Mouse (Mus musculus) liver, postnatal 0 days (tissue): ENCODE measurements at regions not wholly inside any gene's neighbourhood (a gene's known extent, or its start where the extent isn't known, plus 50 kb on each side); places are given as distances from the start of the nearest gene placed in this dataset.

ENCODE experiments used
- ATAC-seq: fragments of 200-750 bp; cut with Nextera tagmentation; 2 replicates; pipeline ENCODE4 v1.8.0; 2017; ENCODE audit warnings: mild to moderate bottlenecking, moderate library complexity
- DNase-seq: peaks from one replicate; pipeline ENCODE4 v3.0.0-alpha.2; 2016
- H3K27ac ChIP-seq: fragments of 300-500 bp; sonication (generic); 2 replicates; pipeline ENCODE4 v1.5.1; 2014; ENCODE audit warnings: antibody characterized with exemption, moderate library complexity, mild to moderate bottlenecking, low read depth
- H3K27me3 ChIP-seq: fragments of 300-500 bp; sonication (generic); 2 replicates; pipeline ENCODE4 v1.6.1; 2014; ENCODE audit warnings: low read length, control low read depth, mixed read lengths; ENCODE audit not compliant: insufficient read depth
- H3K36me3 ChIP-seq: fragments of 300-500 bp; sonication (generic); replicated peaks from 2 replicates; pipeline ENCODE4 v1.6.1; 2014; ENCODE audit warnings: mild to moderate bottlenecking, control low read depth, low read length, moderate library complexity, mixed read lengths; ENCODE audit not compliant: insufficient read depth
- H3K4me1 ChIP-seq: fragments of 300-500 bp; sonication (generic); 2 replicates; pipeline ENCODE4 v1.6.1; 2014; ENCODE audit warnings: antibody characterized with exemption, mild to moderate bottlenecking, control low read depth; ENCODE audit not compliant: insufficient read depth
- H3K4me2 ChIP-seq: fragments of 300-500 bp; sonication (generic); 2 replicates; pipeline ENCODE4 v1.6.1; 2014; ENCODE audit warnings: low read depth, mild to moderate bottlenecking, low read length, moderate library complexity, mixed read lengths
- H3K4me3 ChIP-seq: fragments of 300-500 bp; sonication (generic); 2 replicates; pipeline ENCODE4 v1.5.1; 2014; ENCODE audit warnings: low read depth, low read length
- H3K9ac ChIP-seq: fragments of 300-500 bp; sonication (generic); replicated peaks from 2 replicates; pipeline ENCODE4 v1.6.1; 2014; ENCODE audit warnings: mild to moderate bottlenecking, moderate library complexity
- H3K9me3 ChIP-seq: fragments of 300-500 bp; sonication (generic); 2 replicates; pipeline ENCODE4 v1.6.1; 2016; ENCODE audit warnings: mild to moderate bottlenecking, control low read depth, low read length, mixed read lengths
- CTCF ChIP-seq: sonication (generic); IDR thresholded peaks from 2 replicates; pipeline ENCODE4 v1.5.1; 2016; ENCODE audit warnings: antibody characterized with exemption, low read depth
- EP300 ChIP-seq: IDR thresholded peaks from 2 replicates; pipeline ENCODE4 v1.6.1; 2016; ENCODE audit warnings: antibody characterized with exemption, low read depth, mild to moderate bottlenecking
- WGBS: fragments of 180-500 bp; shearing (Covaris S2); extraction: QIAGEN DNeasy Blood & Tissue Kit; methylation state at CpG from one replicate; pipeline ENCODE4 v1.1.7; 2014; ENCODE audit not compliant: insufficient replicate concordance; 5-methylcytosine and 5-hydroxymethylcytosine counted together

DNA sequence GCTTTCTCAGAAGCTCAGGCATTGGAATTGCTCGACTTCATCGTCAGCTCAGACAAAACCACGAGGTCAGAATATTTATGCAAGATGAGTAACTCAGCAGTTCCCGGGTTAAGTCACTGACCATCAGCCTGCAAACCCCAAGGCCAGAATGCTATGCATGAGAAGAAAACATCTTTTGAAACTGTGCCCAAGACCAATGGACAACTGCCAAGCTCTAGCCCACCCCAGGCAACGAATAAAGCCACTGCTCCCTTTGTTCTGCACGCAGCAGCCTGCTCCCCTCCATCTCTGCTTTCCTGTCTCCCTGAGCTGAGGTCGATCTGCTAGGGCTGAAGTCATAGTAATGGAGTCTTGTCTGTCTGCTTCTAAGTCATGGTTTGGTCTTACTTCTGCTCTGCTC lies 61.7 kb upstream of the Gpc1 start:
- H3K4me1 ChIP-seq, result peaks cover 4% of the 10 kb centered on the region
- DNase-seq, result no peak
- no peaks in the 10 kb centered on the region for H3K36me3 ChIP-seq
- no peak overlapping the region for H3K9ac ChIP-seq
- no peak overlapping the region for H3K4me3 ChIP-seq
- H3K9me3 ChIP-seq, result no peaks in the 10 kb centered on the region
- H3K4me2 ChIP-seq, result no peak overlapping the region
- TF ChIP-seq CTCF, result no peak
- TF ChIP-seq EP300, result no peak
- WGBS, result 48% methylated on average over 7 of the region's 7 CpGs
- ATAC-seq, result no peak
- no peaks in the 10 kb centered on the region for H3K27me3 ChIP-seq
- H3K27ac ChIP-seq, result no peak overlapping the region

DNA sequence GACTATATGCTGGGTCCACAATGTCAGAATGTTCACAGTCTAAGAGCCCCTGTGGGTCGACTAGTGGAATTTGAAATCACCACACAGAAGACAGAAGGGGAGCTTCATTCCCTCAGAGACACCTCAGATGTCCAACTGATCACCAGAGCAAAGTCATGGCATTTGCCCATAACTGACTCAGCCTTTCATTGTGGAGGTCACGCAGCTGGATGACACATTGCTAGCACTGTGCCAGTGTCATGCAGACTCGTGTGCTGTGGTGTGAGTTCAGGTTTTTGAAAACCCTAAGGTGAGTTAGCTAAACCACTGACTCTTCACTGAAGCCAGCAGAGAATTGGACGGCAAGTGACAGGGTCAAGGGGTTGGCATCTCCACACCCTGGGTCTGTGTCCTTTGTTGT lies 62.3 kb upstream of the Gpc1 start:
- Histone ChIP-seq H3K4me3 (no peak overlapping the region), H3K4me1 (no peaks in the 10 kb centered on the region), H3K27ac (no peak overlapping the region), H3K4me2 (no peak overlapping the region), H3K9me3 (no peaks in the 10 kb centered on the region), H3K9ac (no peak overlapping the region), H3K27me3 (no peaks in the 10 kb centered on the region), H3K36me3 (no peaks in the 10 kb centered on the region)
- no peak for ATAC-seq
- 65% methylated on average over 4 of the region's 4 CpGs for WGBS
- no peak for DNase-seq
- no peak for TF ChIP-seq CTCF
- no peak for TF ChIP-seq EP300

DNA sequence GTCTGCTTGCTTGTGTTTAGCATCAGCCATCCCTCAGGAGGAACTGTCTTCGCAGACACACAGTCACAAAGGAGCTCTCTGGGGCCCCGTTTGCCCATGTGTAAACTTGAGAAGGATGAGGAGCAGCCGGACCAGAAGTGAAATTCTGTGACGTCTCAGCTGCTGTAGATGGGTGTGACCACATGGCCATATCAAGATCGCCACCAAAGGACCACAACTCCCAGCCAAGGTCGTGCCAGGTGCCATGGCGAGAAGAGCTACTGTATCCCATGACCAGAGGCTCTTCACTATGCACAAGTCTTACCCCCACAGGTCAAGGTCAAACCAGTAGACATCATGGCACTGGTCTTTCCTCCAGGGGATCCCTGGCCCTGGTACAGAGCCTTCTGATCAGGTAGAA lies 64.9 kb upstream of the Gpc1 start:
- Histone ChIP-seq H3K4me1 (no peaks in the 10 kb centered on the region), H3K9me3 (no peaks in the 10 kb centered on the region), H3K9ac (no peak overlapping the region), H3K4me2 (no peak overlapping the region), H3K27me3 (no peaks in the 10 kb centered on the region), H3K4me3 (no peak overlapping the region), H3K36me3 (no peaks in the 10 kb centered on the region), H3K27ac (no peak overlapping the region)
- ATAC-seq, result no peak
- no peak for TF ChIP-seq EP300
- WGBS, result 70% methylated on average over 7 of the region's 7 CpGs
- no peak for DNase-seq

DNA sequence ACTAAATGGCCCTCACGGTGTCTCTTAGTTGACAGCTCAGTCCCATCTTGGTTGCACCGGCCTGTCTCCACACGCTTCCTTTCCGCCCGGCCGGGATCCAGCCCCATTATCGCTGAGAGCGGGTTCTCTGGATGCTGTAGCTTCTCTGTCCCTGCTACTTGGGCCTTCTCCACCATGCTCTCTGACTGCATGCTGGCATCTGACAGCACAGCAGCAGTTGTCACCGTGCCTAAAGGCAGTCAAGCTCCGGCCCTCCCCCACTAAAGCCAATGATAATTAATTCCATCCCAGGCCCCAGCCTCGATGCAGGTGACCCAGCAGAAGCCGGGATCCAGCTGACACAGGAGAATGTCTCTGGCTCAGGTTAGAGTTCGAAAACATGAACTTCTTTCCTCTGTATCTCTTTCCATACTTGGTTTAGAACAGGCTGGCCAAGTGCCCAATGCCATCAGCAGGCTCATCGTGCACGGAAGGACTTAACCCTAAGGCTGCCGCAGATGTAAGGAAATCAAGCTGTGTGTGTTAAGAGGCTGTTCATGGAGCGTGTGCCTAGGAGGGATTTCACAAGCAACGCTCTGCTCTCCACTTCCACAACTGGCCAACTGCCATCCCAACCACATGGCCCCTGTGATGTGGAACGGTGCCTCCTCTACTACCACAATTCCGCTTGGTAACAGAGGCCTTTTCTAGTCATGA lies 76.5 kb upstream of the Gpc1 start:
- H3K36me3 ChIP-seq, result no peaks in the 10 kb centered on the region
- H3K4me2 ChIP-seq, result no peak overlapping the region
- H3K4me1 ChIP-seq, result no peaks in the 10 kb centered on the region; the same call in 1 of the 2 replicates
- no peak overlapping the region for H3K4me3 ChIP-seq
- 67% methylated on average over 20 of the region's 20 CpGs for WGBS
- DNase-seq (peak; percentile 23), ATAC-seq (no peak)
- no peaks in the 10 kb centered on the region for H3K27me3 ChIP-seq
- no peak overlapping the region for H3K27ac ChIP-seq
- H3K9me3 ChIP-seq, result no peaks in the 10 kb centered on the region
- no peak overlapping the region for H3K9ac ChIP-seq
- TF ChIP-seq CTCF (no peak), EP300 (no peak)

DNA sequence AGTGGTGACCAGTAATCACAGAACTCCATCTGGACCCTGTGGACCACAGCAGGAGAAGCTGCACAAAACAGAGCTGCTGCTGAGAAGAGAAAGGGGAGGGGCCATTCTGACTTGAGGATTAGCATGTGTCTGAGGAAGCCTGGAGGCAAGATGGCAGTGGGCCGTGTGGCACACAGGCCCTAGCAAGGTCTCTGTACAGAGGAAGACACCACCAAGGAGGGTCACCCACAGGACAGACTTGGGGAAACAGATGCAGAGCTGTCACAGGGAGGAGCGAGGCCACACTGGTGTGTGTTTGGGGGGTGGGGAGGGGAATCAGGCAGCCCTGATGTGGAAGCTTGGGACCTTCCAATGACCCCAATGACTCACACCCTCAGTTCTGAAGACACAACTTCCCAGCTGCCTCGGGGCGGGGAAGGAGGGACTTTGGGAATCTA lies 79.7 kb upstream of the Gpc1 start:
- 51% methylated on average over 4 of the region's 4 CpGs for WGBS
- no peak for TF ChIP-seq CTCF
- no peak for TF ChIP-seq EP300
- H3K4me1 ChIP-seq, result no peaks in the 10 kb centered on the region; the same call in 1 of the 2 replicates
- ATAC-seq (no peak), DNase-seq (no peak)
- no peaks in the 10 kb centered on the region for H3K9me3 ChIP-seq
- H3K4me2 ChIP-seq, result no peak overlapping the region
- no peak overlapping the region for H3K27ac ChIP-seq
- H3K9ac ChIP-seq, result no peak overlapping the region
- no peaks in the 10 kb centered on the region for H3K27me3 ChIP-seq
- no peaks in the 10 kb centered on the region for H3K36me3 ChIP-seq
- no peak overlapping the region for H3K4me3 ChIP-seq

DNA sequence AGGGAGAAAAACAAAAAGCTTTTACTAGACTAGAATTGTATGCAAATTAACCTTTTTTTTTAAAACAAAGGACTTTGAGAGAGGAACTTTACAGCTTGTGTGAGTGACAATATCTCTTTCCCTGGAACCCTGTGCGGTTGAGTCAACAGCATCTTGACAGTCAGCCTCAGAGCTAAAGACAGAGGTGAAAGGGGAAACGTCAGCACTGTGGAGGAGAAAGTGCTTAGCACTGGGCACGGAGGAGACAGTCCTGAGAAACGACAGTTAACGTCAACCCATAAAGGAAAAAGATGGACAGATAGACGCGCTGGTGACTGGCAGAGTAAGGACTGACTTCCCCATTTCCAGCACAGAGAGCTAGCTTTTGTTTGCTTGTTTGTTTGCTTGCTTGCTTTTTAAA lies 82.0 kb upstream of the Gpc1 start:
- DNase-seq (no peak), ATAC-seq (no peak)
- 18% methylated on average over 7 of the region's 7 CpGs for WGBS
- no peaks in the 10 kb centered on the region; the same call in 1 of the 2 replicates for H3K4me1 ChIP-seq
- no peak overlapping the region for H3K4me2 ChIP-seq
- no peak for TF ChIP-seq CTCF
- no peak for TF ChIP-seq EP300
- H3K9ac ChIP-seq, result no peak overlapping the region
- no peaks in the 10 kb centered on the region for H3K9me3 ChIP-seq
- H3K27ac ChIP-seq, result no peak overlapping the region
- no peaks in the 10 kb centered on the region for H3K36me3 ChIP-seq
- H3K27me3 ChIP-seq, result no peaks in the 10 kb centered on the region
- no peak overlapping the region for H3K4me3 ChIP-seq

DNA sequence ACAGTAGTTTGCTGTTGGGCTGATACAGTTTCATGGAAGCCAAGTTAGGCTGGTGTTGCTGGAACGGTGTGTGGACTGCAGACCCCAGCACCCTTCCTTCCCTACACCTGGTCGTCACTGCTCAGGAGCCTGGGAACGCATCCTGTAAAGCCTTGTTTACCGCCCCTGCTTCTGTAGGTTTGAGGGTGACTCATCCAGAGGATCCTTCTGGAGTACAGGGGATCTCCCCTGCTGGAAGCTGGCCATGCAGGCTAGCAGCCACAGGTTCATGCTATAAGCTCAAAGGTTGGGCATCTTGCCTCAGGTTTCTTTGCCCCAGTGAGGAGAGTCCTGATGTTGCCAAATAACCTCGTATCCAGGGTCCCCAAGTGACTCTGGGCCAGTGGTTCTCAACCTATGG lies 86.2 kb upstream of the Gpc1 start:
- DNase-seq, result no peak
- ATAC-seq, result no peak
- Histone ChIP-seq H3K9ac (no peak overlapping the region), H3K4me3 (no peak overlapping the region), H3K4me1 (no peaks in the 10 kb centered on the region), H3K36me3 (no peaks in the 10 kb centered on the region), H3K27ac (no peak overlapping the region), H3K9me3 (no peaks in the 10 kb centered on the region), H3K27me3 (no peaks in the 10 kb centered on the region), H3K4me2 (no peak overlapping the region)
- no peak for TF ChIP-seq CTCF
- no peak for TF ChIP-seq EP300
- 73% methylated on average over 5 of the region's 5 CpGs for WGBS
